Mouse (Mus musculus) CD4-positive, CD25-positive, alpha-beta regulatory T cell, adult 2 months (primary cell): ENCODE measurements at regions not wholly inside any gene's neighbourhood (a gene's known extent, or its start where the extent isn't known, plus 50 kb on each side); places are given as distances from the start of the nearest gene placed in this dataset.
"Not testable (repeated sequence)": the region's sequence is repeated elsewhere in the genome, so short reads cannot be mapped to it uniquely, and the experiment has no call there.

Source experiments
- DNase-seq: peaks from one replicate; pipeline ENCODE4 v3.0.0-alpha.2; 2012; ENCODE audit warnings: low read depth, low spot score

- DNase-seq = no peak
These were observed 828.6 kb upstream of the Sox9 start for GRCm38 (mm10) chr11:111953421-111953820.

GRCm38 (mm10) chr11:111957721-111958287 lies 824.2 kb upstream of the Sox9 start:
- DNase-seq = no peak

GRCm38 (mm10) chr11:111961047-111961837 lies 820.8 kb upstream of the Sox9 start:
- DNase-seq = no peak

GRCm38 (mm10) chr11:111961846-111962245 lies 820.2 kb upstream of the Sox9 start:
- no peak for DNase-seq

- no peak for DNase-seq
These were observed 818.0 kb upstream of the Sox9 start for GRCm38 (mm10) chr11:111964066-111964465.

GRCm38 (mm10) chr11:111966401-111966800 lies 815.6 kb upstream of the Sox9 start:
- DNase-seq = no peak

GRCm38 (mm10) chr11:111971001-111971400 lies 811.0 kb upstream of the Sox9 start:
- DNase-seq = no peak

GRCm38 (mm10) chr11:111978667-111979066 lies 803.4 kb upstream of the Sox9 start:
- DNase-seq = no peak

GRCm38 (mm10) chr11:111996395-111996794 lies 785.6 kb upstream of the Sox9 start:
- no peak for DNase-seq

- not testable (repeated sequence) for DNase-seq
These were observed 771.2 kb upstream of the Sox9 start for GRCm38 (mm10) chr11:112010848-112011247.

- DNase-seq = no peak
These were observed 764.1 kb upstream of the Sox9 start for GRCm38 (mm10) chr11:112017906-112018305.

GRCm38 (mm10) chr11:112028031-112028430 lies 754.0 kb upstream of the Sox9 start:
- DNase-seq = no peak

- DNase-seq = no peak
These were observed 743.3 kb upstream of the Sox9 start for GRCm38 (mm10) chr11:112038741-112039140.

- no peak for DNase-seq
These were observed 737.6 kb upstream of the Sox9 start for GRCm38 (mm10) chr11:112044455-112044854.

GRCm38 (mm10) chr11:112045353-112045752 lies 736.7 kb upstream of the Sox9 start:
- no peak for DNase-seq

- DNase-seq = no peak
These were observed 731.7 kb upstream of the Sox9 start for GRCm38 (mm10) chr11:112050362-112050761.

- DNase-seq = no peak
These were observed 726.4 kb upstream of the Sox9 start for GRCm38 (mm10) chr11:112055591-112055990.

- DNase-seq = peak; percentile 5
These were observed 714.8 kb upstream of the Sox9 start for GRCm38 (mm10) chr11:112067176-112067575.

- no peak for DNase-seq
These were observed 713.2 kb upstream of the Sox9 start for GRCm38 (mm10) chr11:112068821-112069220.

- no peak for DNase-seq
These were observed 710.5 kb upstream of the Sox9 start for GRCm38 (mm10) chr11:112071571-112071970.

- no peak for DNase-seq
These were observed 700.6 kb upstream of the Sox9 start for GRCm38 (mm10) chr11:112081386-112081785.

- DNase-seq = no peak
These were observed 699.0 kb upstream of the Sox9 start for GRCm38 (mm10) chr11:112083019-112083418.

- DNase-seq = no peak
These were observed 689.9 kb upstream of the Sox9 start for GRCm38 (mm10) chr11:112092168-112092567.
